Mouse (Mus musculus): ENCODE measurements at regions not wholly inside any gene's neighbourhood (a gene's known extent, or its start where the extent isn't known, plus 50 kb on each side); places are given as distances from the start of the nearest gene placed in this dataset.

GRCm38 (mm10) chr16:31591565-31591964, 71.7 kb upstream of the Dlg1 start:
- no peaks in the 10 kb centered on the region for H3K9me3 ChIP-seq (ENCODE audit: control insufficient read depth, low read length)
- H3K27me3 ChIP-seq (ENCODE audit: control insufficient read depth, insufficient read depth, low read depth, low read length), result no peaks in the 10 kb centered on the region
- no peaks in the 10 kb centered on the region for H3K36me3 ChIP-seq (ENCODE audit: control insufficient read depth, insufficient read depth, low read length)
- H3K27ac ChIP-seq (ENCODE audit: low read length), result peak overlapping the region; percentile 90
- 55% methylated on average over 3 of the region's 3 CpGs for WGBS
- H3K9ac ChIP-seq (ENCODE audit: low read length), result 0 out of 2 replicates have a peak overlapping the region, but pooled peaks have one; percentile 21
- ATAC-seq (ENCODE audit: low read depth), result peak; percentile 12
- peak overlapping the region; percentile 41 for H3K4me2 ChIP-seq (ENCODE audit: low read depth, low read length)
- peak overlapping the region; percentile 12; the same call in 1 of the 2 replicates for H3K4me3 ChIP-seq (ENCODE audit: low read length)
- peaks cover 19% of the 10 kb centered on the region for H3K4me1 ChIP-seq (replicated peaks; ENCODE audit: control insufficient read depth, insufficient read depth, low read length)

GRCm38 (mm10) chr16:31592014-31592871, 71.0 kb upstream of the Dlg1 start:
- Histone ChIP-seq H3K9ac (ENCODE audit: low read length) (no peak overlapping the region), H3K27ac (ENCODE audit: low read length) (peak overlapping the region; percentile 90), H3K9me3 (ENCODE audit: control insufficient read depth, low read length) (no peaks in the 10 kb centered on the region), H3K27me3 (ENCODE audit: control insufficient read depth, insufficient read depth, low read depth, low read length) (no peaks in the 10 kb centered on the region), H3K4me1 (replicated peaks; ENCODE audit: control insufficient read depth, insufficient read depth, low read length) (peaks cover 19% of the 10 kb centered on the region), H3K4me3 (ENCODE audit: low read length) (peak overlapping the region; percentile 13; the same call in 1 of the 2 replicates), H3K4me2 (ENCODE audit: low read depth, low read length) (peak overlapping the region; percentile 41), H3K36me3 (ENCODE audit: control insufficient read depth, insufficient read depth, low read length) (no peaks in the 10 kb centered on the region)
- WGBS, result under 1% methylated on average over 7 of the region's 7 CpGs
- peak; percentile 98 for ATAC-seq (ENCODE audit: low read depth)

GRCm38 (mm10) chr16:31592973-31593683, 70.1 kb upstream of the Dlg1 start:
- no peaks in the 10 kb centered on the region for H3K9me3 ChIP-seq (ENCODE audit: control insufficient read depth, low read length)
- H3K36me3 ChIP-seq (ENCODE audit: control insufficient read depth, insufficient read depth, low read length), result no peaks in the 10 kb centered on the region
- peak overlapping the region; percentile 90 for H3K27ac ChIP-seq (ENCODE audit: low read length)
- no peaks in the 10 kb centered on the region for H3K27me3 ChIP-seq (ENCODE audit: control insufficient read depth, insufficient read depth, low read depth, low read length)
- H3K4me1 ChIP-seq (replicated peaks; ENCODE audit: control insufficient read depth, insufficient read depth, low read length), result peaks cover 19% of the 10 kb centered on the region
- whole genome bisulfite sequencing, result 36% methylated on average over 9 of the region's 9 CpGs
- H3K4me3 ChIP-seq (ENCODE audit: low read length), result no peak overlapping the region
- no peak for ATAC-seq (ENCODE audit: low read depth)
- H3K4me2 ChIP-seq (ENCODE audit: low read depth, low read length), result no peak overlapping the region; the same call in 1 of the 2 replicates
- H3K9ac ChIP-seq (ENCODE audit: low read length), result peak overlapping the region; percentile 9

- Histone ChIP-seq H3K4me2 (ENCODE audit: low read depth, low read length) (no peak overlapping the region), H3K27me3 (ENCODE audit: control insufficient read depth, insufficient read depth, low read depth, low read length) (no peaks in the 10 kb centered on the region), H3K9ac (ENCODE audit: low read length) (no peak overlapping the region), H3K9me3 (ENCODE audit: control insufficient read depth, low read length) (no peaks in the 10 kb centered on the region), H3K27ac (ENCODE audit: low read length) (no peak overlapping the region), H3K36me3 (ENCODE audit: control insufficient read depth, insufficient read depth, low read length) (no peaks in the 10 kb centered on the region), H3K4me3 (ENCODE audit: low read length) (no peak overlapping the region), H3K4me1 (replicated peaks; ENCODE audit: control insufficient read depth, insufficient read depth, low read length) (peaks cover 8% of the 10 kb centered on the region)
- WGBS, result 76% methylated on average over 5 of the region's 5 CpGs
- no peak for ATAC-seq (ENCODE audit: low read depth)
Observed at GRCm38 (mm10) chr16:31597965-31598364, 65.3 kb upstream of the Dlg1 start.

- ATAC-seq (ENCODE audit: low read depth), result no peak
- Histone ChIP-seq H3K4me2 (ENCODE audit: low read depth, low read length) (no peak overlapping the region), H3K4me1 (replicated peaks; ENCODE audit: control insufficient read depth, insufficient read depth, low read length) (peaks cover 5% of the 10 kb centered on the region), H3K9ac (ENCODE audit: low read length) (no peak overlapping the region), H3K27me3 (ENCODE audit: control insufficient read depth, insufficient read depth, low read depth, low read length) (no peaks in the 10 kb centered on the region), H3K9me3 (ENCODE audit: control insufficient read depth, low read length) (no peaks in the 10 kb centered on the region), H3K27ac (ENCODE audit: low read length) (no peak overlapping the region), H3K36me3 (ENCODE audit: control insufficient read depth, insufficient read depth, low read length) (no peaks in the 10 kb centered on the region), H3K4me3 (ENCODE audit: low read length) (no peak overlapping the region)
- WGBS, result 80% methylated on average over 9 of the region's 9 CpGs
Observed at GRCm38 (mm10) chr16:31598409-31598988, 64.7 kb upstream of the Dlg1 start.

GRCm38 (mm10) chr16:31598989-31599421, 64.2 kb upstream of the Dlg1 start:
- ATAC-seq (ENCODE audit: low read depth), result no peak
- H3K36me3 ChIP-seq (ENCODE audit: control insufficient read depth, insufficient read depth, low read length), result no peaks in the 10 kb centered on the region
- H3K4me3 ChIP-seq (ENCODE audit: low read length), result no peak overlapping the region
- H3K4me1 ChIP-seq (replicated peaks; ENCODE audit: control insufficient read depth, insufficient read depth, low read length), result peaks cover 2% of the 10 kb centered on the region; the same call in 1 of the 2 replicates
- H3K4me2 ChIP-seq (ENCODE audit: low read depth, low read length), result no peak overlapping the region
- H3K27ac ChIP-seq (ENCODE audit: low read length), result no peak overlapping the region
- H3K27me3 ChIP-seq (ENCODE audit: control insufficient read depth, insufficient read depth, low read depth, low read length), result no peaks in the 10 kb centered on the region
- no peaks in the 10 kb centered on the region for H3K9me3 ChIP-seq (ENCODE audit: control insufficient read depth, low read length)
- WGBS, result 79% methylated on average over 6 of the region's 6 CpGs
- H3K9ac ChIP-seq (ENCODE audit: low read length), result no peak overlapping the region

- Histone ChIP-seq H3K9me3 (ENCODE audit: control insufficient read depth, low read length) (no peaks in the 10 kb centered on the region), H3K9ac (ENCODE audit: low read length) (no peak overlapping the region), H3K36me3 (ENCODE audit: control insufficient read depth, insufficient read depth, low read length) (no peaks in the 10 kb centered on the region), H3K27me3 (ENCODE audit: control insufficient read depth, insufficient read depth, low read depth, low read length) (no peaks in the 10 kb centered on the region), H3K4me2 (ENCODE audit: low read depth, low read length) (no peak overlapping the region), H3K27ac (ENCODE audit: low read length) (no peak overlapping the region), H3K4me3 (ENCODE audit: low read length) (no peak overlapping the region), H3K4me1 (replicated peaks; ENCODE audit: control insufficient read depth, insufficient read depth, low read length) (peaks cover 3% of the 10 kb centered on the region)
- no peak for ATAC-seq (ENCODE audit: low read depth)
- 85% methylated on average over 3 of the region's 3 CpGs for WGBS
Observed at GRCm38 (mm10) chr16:31601278-31601677, 62.0 kb upstream of the Dlg1 start.

- WGBS, result 64% methylated on average over 11 of the region's 11 CpGs
Observed at GRCm38 (mm10) chr16:31603185-31603584, 60.1 kb upstream of the Dlg1 start.

More at GRCm38 (mm10) chr16:31603185-31603584, 60.1 kb upstream of the Dlg1 start:
- Histone ChIP-seq H3K27me3 (ENCODE audit: control insufficient read depth, insufficient read depth, low read depth, low read length) (no peaks in the 10 kb centered on the region), H3K9me3 (ENCODE audit: control insufficient read depth, low read length) (no peaks in the 10 kb centered on the region), H3K4me1 (replicated peaks; ENCODE audit: control insufficient read depth, insufficient read depth, low read length) (peaks cover 12% of the 10 kb centered on the region), H3K4me3 (ENCODE audit: low read length) (no peak overlapping the region), H3K4me2 (ENCODE audit: low read depth, low read length) (no peak overlapping the region), H3K9ac (ENCODE audit: low read length) (no peak overlapping the region), H3K27ac (ENCODE audit: low read length) (no peak overlapping the region), H3K36me3 (ENCODE audit: control insufficient read depth, insufficient read depth, low read length) (no peaks in the 10 kb centered on the region)
- ATAC-seq (ENCODE audit: low read depth), result no peak

All from lung, embryonic 16.5 days (tissue).